Mouse (Mus musculus) heart, adult 18-20 months (tissue): ENCODE data around the gene Adprhl2. TPM values are rescaled to one million over a fixed set of nuclear protein-coding genes. Genes with fewer than 3 reads are reported as not detected.

Source experiments
- DNase-seq, 2 experiments: peaks; one replicate each; pipeline ENCODE4 v3.0.0; 2021 to 2022; ENCODE audit warnings: mixed read lengths in 1 of 2
- long read RNA-seq, 2 experiments: library from polyadenylated mRNA; stranded (forward); transcript quantifications; one replicate each; pipeline ENCODE4 v2.0.0; 2021
- total RNA-seq, 2 experiments: library from RNA; stranded (reverse); gene quantifications; 2 replicates each; pipeline ENCODE4 v1.2.3; 2021

Gene Adprhl2
- total RNA-seq: 10 to 100 TPM; 10.4 to 12.4 TPM
- long read RNA-seq, experiment 1, transcript Adprhl2-201 (6 exons, 1,672 nt): major isoform, 14 of 14 reads
- long read RNA-seq, experiment 1, partial matches to known transcripts: 0 of 14 reads
- long read RNA-seq, experiment 1, other reads (novel, unspliced or antisense): 0 of 14 reads
- long read RNA-seq, experiment 2, transcript Adprhl2-201 (6 exons, 1,672 nt): major isoform, 8 of 11 reads
- long read RNA-seq, experiment 2, partial matches to known transcripts: 2 of 11 reads
- long read RNA-seq, experiment 2, other reads (novel, unspliced or antisense): 1 of 11 reads

- peak; percentile 96 to 99 for DNase-seq
These were observed at the start of gene Adprhl2 for GRCm38 (mm10) chr4:126321111-126321853. Gene Adprhl2, minus strand, starts transcription at chr4:126321703.

DNA sequence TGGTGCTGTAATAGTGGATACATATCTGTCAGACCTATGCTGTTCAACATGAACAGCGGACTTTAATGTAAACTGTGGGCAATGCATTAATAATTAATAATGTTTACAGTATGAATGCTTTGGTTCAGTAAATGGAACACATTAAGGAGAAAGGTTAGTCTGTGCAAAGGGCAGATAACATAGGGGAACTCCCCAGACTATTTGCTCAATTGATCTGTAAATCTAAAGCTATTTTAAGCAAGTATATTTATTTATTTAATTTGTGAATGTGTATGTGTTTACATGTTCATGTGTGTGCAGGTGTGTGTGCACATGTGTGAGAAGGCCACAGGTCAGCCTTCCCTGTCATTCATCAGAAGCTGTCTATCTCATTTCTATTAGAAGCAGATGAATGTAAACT is 38.6 kb upstream of the Adprhl2 start:
- DNase-seq: no peak

DNA sequence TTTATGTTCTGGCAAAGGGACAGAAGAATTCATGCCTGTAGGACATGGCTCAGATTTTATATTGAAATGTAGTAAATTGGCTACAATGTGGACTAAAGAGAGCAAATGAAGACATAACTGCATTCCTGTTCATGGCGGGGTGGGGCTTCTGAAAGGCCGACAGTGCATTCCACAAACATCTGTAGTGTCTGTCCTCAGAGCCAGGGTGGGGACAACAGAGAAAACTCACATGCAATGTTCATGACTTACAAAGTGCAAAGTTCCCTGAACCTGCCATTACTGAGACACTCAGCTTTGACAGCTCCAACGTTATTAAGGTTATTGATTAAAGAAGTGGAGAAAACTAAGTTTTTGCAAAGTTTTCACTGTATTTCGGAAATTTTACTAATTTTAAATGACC is 21.9 kb upstream of the Adprhl2 start:
- DNase-seq: no peak

GRCm38 (mm10) chr4:126339461-126339860 is 18.0 kb upstream of the Adprhl2 start:
- DNase-seq: no peak

DNA sequence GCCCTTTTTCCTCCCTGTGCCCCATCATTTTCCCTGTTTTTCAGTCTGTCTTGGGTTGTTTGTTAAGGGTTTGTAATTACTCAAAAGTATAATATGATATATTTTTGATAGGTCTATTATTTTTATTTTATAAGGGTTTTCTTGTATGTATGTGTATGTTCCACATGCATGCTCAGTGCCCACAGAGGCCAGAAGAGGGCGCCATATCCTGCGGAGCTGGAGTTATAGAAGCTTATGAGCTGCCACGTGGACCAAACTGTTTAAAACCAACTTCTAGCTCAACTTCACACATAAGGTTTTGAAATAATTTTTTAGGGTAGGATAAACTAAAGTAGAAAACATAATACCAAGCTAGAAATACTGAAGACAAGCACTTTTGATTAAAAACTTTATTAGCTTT is 10.9 kb upstream of the Adprhl2 start:
- DNase-seq: peak in 1 of 2 experiments; percentile 6

- DNase-seq: no peak
These were observed 10.2 kb upstream of the Adprhl2 start for GRCm38 (mm10) chr4:126331751-126332150.

DNA sequence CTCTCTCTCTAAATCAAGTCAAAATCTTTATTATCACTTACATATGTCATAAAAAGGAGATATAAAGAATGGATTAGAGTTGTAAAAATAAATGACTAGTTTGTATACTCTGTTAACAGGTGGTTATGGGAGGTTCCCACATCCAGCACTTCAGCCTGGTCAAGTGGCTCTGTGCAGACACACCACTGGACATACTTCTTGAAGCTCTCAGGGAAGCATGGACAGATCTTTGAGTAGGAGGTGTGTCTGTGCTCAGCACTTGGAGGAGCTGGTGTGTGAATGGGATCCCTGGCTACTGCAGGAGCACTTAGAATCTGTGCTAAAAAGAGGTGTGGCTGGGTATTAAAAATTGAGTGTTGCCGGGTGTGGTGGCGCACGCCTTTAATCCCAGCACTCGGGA is 8.8 kb upstream of the Adprhl2 start:
- no peak for DNase-seq

DNA sequence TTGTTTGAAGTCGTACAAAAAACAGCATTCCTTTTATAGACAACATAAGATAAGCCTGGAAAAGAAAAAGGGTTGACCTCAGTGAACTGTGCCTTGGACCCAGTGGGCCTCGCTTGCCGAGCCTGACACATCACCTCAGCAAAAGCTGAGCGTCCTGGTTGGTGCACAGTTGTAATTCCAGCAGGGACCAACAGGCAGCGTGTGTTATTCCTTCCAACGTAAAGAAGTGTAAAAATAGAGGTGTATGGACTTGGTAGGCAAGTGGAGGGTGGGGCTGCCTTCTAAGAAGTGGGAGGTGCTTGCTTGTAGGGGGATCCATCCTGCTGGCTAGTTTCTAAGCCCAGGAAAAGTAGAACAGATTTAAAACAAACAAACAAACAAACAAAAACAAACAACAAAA is 4.5 kb upstream of the Adprhl2 start:
- no peak for DNase-seq

DNA sequence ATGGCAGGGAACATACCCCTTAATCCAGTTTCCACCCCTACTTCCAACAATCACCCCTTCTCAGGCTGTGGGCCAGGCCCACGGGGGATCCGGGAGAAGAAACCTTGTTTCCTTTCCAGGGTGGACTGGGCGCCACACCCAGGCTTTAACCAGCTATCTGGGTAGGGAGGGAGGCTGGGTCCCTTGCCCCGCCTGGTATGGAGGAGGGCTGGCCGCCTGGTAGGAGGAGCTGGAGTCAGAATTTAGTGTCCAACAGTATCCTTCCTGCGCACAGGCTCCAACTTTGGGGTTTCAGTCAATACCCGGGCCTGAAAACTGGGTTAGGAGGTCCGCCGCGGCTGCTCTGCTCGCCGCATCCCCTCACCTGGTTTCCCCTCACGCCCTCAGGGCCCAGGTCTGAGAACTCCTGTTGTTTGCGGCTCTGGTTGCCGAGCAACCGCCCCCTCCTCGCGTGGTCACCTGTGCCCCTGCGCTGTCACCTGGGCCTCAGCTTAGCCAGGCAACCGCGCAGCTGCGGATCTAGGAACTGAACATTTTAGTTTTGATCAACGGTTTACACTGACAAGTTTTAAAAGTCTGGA is 3.9 kb upstream of the Adprhl2 start, which contains the start of gene Tekt2:
TSS of gene Tekt2 (minus strand) at position 408 of the 581 bp plus-strand sequence.
- DNase-seq: peak in 1 of 2 experiments; percentile 8

- peak in 1 of 2 experiments; percentile 2 for DNase-seq
These were observed 3.4 kb upstream of the Adprhl2 start for GRCm38 (mm10) chr4:126324861-126325260.

DNA sequence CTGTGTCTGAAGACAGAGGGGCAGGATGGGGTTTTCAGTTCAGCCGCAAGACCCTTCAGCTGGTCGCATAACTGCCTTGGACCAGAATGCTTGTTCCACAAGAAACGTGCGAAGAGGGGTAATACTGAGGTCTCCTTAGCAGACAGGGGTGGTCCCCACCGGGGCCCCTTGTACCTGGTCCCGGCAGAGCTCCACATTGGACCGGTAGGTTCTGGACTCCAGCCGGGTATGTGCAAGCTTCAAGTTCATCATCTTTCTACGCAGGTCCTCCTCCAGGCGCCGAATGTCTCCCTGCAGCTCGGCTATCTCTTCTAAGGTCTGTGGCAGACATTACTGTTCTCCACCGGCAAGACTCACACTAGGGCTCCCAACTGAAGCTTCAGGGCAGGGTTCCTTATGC is 1.1 kb upstream of the Adprhl2 start:
- no peak for DNase-seq

- no peak for DNase-seq
These were observed 480 bp upstream of the Adprhl2 start for GRCm38 (mm10) chr4:126321854-126322511.

DNA sequence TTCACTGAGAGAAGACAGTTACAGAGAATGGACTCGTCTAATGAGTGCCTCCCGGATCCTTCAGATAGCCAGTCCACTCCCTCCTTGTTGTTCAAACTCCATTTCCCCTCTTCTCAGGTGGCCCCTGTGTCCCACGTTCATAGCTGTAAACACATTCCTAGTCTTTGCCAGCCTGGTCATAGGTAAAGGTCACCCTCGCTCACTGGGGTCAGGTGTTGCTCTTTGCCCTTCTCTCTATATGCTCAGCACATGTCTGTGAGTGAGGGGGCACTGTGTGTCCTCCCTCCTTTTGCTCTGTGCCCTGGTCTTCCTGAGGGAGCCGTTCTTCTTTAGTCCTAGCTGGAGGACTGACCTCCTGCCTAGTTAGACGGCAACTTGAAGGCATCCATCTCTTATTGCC is 1.7 kb downstream of the Adprhl2 start:
- DNase-seq: no peak

GRCm38 (mm10) chr4:126316443-126317040 is 5.0 kb downstream of the Adprhl2 start:
- no peak for DNase-seq

- DNase-seq: peak; percentile 42 to 58
These were observed 5.6 kb downstream of the Adprhl2 start for GRCm38 (mm10) chr4:126315931-126316330.

GRCm38 (mm10) chr4:126314393-126314792 is 7.1 kb downstream of the Adprhl2 start:
- DNase-seq: peak in 1 of 2 experiments; percentile 3

DNA sequence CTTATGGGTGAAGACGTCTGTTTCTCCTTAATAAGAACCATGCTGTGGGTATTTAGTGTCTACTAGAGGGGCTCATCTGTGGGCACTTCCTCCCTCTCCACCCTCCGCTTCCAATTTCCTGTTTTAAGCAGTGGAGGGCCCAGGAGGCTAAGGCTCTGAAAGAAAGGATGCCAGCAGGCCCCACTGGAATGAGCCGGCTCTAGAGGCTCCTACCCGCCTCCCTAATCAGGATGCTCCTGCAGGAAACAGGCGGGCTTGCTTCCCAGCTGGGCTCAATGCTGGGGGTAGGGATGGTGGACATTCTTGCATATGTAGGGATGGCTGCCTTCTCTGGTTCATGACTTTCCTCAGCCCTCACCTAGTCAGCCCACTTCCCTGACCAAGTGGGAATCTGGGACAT is 8.3 kb downstream of the Adprhl2 start:
- DNase-seq: no peak

- DNase-seq: no peak
These were observed 9.8 kb downstream of the Adprhl2 start for GRCm38 (mm10) chr4:126311566-126312200.

DNA sequence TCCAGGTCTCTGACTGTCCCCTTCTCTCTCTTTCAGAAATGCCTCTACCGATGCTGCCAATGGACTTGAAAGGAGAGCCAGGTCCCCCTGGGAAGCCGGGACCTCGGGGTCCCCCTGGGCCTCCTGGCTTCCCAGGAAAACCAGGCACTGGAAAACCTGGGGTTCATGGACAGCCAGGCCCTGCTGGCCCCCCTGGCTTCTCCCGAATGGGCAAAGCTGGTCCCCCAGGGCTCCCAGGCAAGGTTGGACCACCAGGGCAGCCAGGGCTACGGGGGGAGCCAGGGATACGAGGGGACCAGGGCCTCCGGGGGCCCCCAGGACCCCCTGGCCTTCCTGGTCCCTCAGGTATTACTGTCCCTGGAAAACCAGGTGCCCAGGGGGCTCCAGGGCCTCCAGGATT is 11.2 kb downstream of the Adprhl2 start:
- DNase-seq: no peak

GRCm38 (mm10) chr4:126309922-126310309 is 11.6 kb downstream of the Adprhl2 start:
- peak; percentile 79 to 95 for DNase-seq

GRCm38 (mm10) chr4:126309211-126309921 is 12.1 kb downstream of the Adprhl2 start:
- peak in 1 of 2 experiments; percentile 1 for DNase-seq
